Mouse (Mus musculus) urinary bladder, adult 2 months (tissue): ENCODE measurements around the gene Ugt1a5. TPM values are rescaled to one million over a fixed set of nuclear protein-coding genes. Genes with fewer than 3 reads are reported as not detected.

Experiments
- DNase-seq: peaks from one replicate; pipeline ENCODE4 v3.0.0; 2022; ENCODE audit warnings: low spot score
- polyA plus RNA-seq: library from polyadenylated mRNA; depleted of rRNA; stranded (reverse); fragments of >200 nt; gene quantifications from 2 replicates; pipeline ENCODE4 v1.2.3, GENCODE M21; 2012

Gene Ugt1a5
- polyA plus RNA-seq, 1 experiment = 2.3 TPM

GRCm38 (mm10) chr1:88240072-88240471 is 74.3 kb downstream of the Ugt1a5 start:
- DNase-seq = peak; percentile 34

GRCm38 (mm10) chr1:88240579-88240978 is 74.8 kb downstream of the Ugt1a5 start:
- DNase-seq = peak; percentile 43

DNA sequence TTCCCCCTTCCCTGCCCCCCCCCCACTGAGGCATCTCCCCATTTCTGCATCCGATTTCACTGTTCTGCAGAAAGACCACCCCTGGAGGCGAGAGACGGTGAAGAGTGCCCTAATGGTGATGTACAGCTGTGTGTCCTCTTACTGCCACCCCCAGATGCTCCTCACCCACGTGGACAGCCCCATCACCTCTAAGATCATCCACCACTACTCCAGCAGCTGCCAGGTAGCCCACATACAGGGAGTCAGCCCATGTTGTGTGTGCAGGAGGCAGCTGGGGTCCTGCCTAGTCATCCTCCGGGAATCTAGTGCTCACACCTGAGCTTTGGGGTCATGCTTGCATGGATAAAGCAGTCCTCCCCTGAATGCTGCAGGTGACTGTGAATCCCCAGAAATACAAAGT is 78.0 kb downstream of the Ugt1a5 start:
- no peak for DNase-seq

DNA sequence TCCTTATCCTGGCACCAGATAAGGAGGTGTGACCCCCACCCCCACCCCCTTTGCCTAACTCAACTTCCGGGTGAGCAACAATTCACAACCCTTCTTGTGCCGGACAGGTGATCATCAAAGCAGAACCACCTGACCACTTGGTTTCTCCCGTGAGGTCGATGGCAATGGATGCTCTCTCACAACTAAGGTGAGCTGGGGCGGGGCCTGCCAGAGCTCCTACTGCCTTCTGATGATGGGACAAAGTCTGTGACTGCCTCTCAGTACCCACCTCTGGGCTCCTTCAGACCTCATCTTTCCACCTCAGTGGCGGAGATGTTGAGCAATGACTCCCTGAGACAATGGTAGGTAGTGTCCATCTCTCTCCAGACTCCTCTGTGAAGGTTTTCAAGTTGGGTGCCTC is 80.1 kb downstream of the Ugt1a5 start:
- no peak for DNase-seq

DNA sequence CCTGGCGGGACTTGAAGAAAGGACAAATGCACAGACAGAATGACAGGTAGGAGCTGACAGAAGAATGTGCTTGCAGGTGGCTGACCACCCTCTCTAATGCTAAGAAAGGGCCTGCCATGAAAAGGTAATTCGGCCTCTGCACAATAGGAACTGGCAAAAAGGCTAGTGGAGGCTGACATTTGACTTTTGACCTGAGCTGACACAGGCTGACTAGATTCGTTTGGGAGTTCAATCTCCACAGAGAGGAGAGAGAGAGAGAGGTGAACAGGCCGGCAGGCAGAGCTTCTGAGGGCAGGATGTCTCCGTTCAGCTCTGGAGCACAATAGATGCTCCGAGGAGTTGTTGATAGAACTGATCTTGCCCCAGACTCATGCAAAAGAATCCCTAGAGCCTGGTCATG is 80.6 kb downstream of the Ugt1a5 start:
- no peak for DNase-seq

GRCm38 (mm10) chr1:88247660-88248059 is 81.8 kb downstream of the Ugt1a5 start:
- no peak for DNase-seq

DNA sequence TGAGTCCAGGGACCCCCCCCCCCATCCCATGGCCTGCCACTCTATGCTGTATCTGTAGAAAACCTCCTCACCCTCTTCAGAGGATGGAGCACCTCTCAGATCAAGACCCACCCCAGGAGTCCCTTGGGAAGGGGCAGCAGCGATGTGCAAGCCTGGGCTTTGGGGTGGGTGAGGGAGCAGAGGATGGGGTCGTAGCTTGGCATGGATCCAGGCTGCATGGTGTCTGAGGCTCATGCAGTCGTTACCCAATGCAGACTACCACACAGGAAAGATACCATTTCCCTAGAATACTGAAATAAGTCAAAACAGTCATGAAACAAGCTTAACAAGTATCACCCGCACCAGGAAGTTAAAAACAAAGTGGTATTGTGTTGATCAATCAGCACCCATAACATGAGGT is 82.8 kb downstream of the Ugt1a5 start:
- no peak for DNase-seq

GRCm38 (mm10) chr1:88249596-88249995 is 83.8 kb downstream of the Ugt1a5 start:
- no peak for DNase-seq

GRCm38 (mm10) chr1:88250023-88250422 is 84.2 kb downstream of the Ugt1a5 start:
- DNase-seq = no peak

GRCm38 (mm10) chr1:88253106-88253505 is 87.3 kb downstream of the Ugt1a5 start:
- DNase-seq = no peak

DNA sequence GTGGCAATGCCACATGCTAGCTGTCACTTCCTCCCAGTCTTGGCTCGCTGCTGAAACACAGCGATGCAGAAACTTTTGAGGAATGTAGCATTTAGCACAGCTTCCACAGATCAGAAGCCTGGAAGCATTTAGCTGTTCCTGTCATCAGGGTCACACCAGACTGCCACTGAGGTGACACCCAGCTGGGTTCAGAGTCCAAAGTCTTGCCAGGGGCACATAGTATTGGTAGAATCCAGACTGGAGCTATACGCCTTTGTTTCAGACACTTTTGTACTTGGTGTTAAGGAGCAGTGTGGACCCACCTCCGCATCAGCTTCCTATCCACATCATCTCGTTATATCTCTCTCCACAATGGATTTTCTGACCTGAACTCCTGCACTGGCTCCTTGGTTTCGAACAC is 87.7 kb downstream of the Ugt1a5 start:
- no peak for DNase-seq

DNA sequence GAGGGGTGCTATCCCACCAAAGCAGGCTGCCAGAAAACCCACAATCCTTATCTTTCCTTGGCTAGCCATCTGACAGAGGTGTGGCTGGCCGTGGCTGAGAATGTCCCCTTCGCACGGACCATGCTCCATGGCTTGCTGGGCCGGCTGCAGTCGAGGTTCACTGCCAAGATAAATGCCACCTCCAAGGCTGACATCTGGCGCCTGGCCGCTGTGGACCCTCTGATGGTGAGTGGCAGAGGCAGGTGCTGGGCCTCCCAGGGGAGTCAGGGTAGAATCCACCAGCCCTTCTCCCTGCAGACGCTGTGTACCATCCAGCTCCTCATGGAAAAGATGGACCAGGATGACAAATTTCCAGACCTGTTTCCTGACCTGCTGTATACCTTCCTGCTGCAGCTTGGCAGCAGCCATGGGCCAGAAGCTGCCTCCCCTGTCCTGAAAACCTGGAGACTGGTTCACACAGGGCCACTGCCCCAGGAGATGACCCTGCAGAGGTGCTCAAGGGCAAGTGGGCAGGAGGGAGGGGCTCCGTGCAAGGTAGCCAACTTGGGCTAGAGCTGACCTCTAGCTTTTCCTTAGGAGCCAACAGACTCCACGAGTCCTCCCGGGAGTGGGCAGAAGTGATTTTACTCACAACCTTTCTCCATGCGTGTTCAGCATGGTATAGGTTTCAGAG is 89.1 kb downstream of the Ugt1a5 start:
- no peak for DNase-seq

GRCm38 (mm10) chr1:88255466-88255857 is 89.7 kb downstream of the Ugt1a5 start:
- DNase-seq = no peak

DNA sequence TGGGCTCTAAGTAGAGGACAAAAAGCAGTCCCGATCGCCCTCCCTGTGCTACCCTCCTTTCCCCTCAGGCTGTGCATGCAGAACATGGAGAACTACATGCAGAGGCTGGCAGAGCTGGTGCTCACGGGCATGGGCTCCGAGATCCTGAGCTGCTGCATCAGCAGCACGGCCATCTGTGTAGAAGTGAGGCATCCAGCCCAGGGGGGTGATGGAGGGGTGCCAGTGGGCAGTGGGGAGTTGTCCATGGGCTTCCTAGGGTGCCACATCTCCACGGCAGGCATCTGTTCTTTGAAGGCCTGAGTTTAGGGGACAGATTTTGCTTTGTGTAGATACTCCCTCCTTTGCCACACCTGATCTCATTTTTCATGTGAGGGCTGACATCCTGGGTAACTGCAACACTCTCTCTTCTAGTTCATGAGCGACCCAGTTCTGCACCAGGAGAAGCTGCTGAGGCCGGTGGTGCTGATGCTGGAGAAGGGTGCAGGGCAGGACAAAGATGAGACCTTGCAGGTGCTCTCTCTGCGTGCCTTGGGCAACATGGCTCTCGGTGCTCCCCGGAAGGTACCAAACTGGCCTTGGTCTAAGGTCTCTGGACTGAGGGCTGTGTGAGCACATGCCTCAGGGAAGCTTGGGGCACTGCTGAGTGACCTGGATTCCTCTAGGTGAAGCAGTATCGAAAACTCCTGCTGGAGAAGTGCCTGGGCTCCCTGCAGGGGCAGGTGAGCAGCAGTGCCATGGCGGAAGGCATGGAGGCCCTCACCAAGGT is 90.4 kb downstream of the Ugt1a5 start:
- no peak for DNase-seq

GRCm38 (mm10) chr1:88256886-88257663 is 91.3 kb downstream of the Ugt1a5 start:
- no peak for DNase-seq

GRCm38 (mm10) chr1:88257681-88258080 is 91.9 kb downstream of the Ugt1a5 start:
- no peak for DNase-seq

DNA sequence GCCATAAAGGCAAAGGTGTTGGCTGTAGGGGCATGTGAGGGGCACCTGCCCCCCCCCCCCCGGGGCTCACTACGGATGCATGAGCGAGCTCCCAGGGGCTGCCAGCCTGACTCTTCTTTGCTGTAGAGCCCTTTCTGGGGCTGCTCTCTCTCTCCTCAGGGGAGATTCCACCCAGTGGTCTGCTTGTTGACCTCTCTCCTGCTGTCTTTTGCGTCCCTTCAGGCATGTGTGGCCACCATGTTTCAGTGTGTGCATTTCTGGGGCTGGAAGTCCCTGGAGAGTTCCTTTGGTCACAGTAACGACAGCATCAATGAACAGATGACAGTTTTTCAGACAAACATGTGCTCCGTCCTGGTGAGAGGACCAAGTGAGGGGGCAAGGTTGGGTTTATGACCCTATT is 92.5 kb downstream of the Ugt1a5 start:
- no peak for DNase-seq

DNA sequence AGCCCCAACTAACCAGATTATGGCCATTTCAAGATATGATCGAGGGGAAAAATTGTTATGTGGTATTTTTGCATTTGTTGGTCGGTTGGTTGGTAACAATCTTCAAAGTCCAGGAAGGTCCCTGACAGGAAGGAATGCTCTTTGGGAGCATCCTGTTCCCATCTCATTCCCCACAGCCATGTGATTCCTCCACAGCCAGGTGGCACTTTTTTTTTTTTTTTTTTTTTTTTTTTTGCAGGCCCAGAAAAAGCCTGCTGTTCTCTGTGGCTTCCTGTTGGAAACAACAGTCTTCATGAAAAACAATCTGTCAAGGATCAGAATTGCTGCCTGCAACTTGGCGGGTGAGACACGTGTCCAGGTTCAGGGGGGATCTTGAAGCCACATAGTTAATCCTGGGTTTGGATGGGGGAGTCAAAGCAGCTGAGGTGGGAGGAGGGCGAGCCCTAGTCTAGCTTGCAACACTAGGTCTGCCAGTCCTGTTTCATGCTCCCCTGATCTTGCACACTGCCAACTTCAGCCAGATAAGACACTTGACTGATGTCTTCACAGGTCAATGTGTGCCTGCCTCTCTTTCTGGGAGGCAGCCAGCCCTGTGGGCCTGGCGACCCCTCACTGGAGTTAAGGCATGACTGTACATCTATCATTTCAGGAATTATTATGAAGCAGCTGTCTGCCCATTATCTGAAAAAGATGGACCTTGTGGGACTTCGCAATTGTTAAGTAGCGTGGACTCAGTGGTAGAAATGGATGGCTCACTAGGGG is 93.2 kb downstream of the Ugt1a5 start:
- DNase-seq = no peak

GRCm38 (mm10) chr1:88259643-88260024 is 93.8 kb downstream of the Ugt1a5 start:
- no peak for DNase-seq

- DNase-seq = no peak
Measured at GRCm38 (mm10) chr1:88260114-88260513, 94.3 kb downstream of the Ugt1a5 start.

GRCm38 (mm10) chr1:88260604-88261377 is 95.0 kb downstream of the Ugt1a5 start:
- peak; percentile 40 for DNase-seq
